ENCODE assay signal across 22 mouse cellular contexts in the genomic region with DNA sequence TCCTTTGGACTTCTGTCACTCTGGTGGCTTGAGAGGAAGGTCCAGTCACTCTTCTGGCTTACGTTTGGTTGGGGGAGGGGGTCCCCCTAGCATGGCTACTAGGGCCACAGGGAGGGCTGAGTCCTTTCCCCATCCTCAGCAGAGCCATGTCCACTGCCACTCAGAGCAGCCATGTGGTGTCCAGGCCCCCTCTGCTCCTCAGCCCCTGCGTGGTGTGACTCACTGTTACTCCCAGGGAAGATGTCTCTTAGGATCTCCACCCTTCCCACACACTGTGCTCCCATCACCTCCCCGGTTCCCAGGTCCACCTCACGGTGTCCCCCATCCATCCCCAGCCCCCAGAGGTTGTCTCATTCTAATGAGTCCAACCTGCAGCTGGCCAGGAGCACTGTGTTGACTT. TPM values are rescaled to one million over a fixed set of nuclear protein-coding genes. Genes with fewer than 3 reads are reported as not detected.
DNase-seq lines count a peak whose midpoint lies in the region; ATAC-seq and TF ChIP-seq lines count a peak whose summit lies in the region.
"Had no signal": no experiment of that assay in that cellular context is flagged by ENCODE, and none has a peak within 500 bp of the region (broad histone marks: within the 10 kb centered on the region; RNA-seq: fewer than 3 reads in every experiment).

No protein-coding gene starts in this region.

- no peak for TF ChIP-seq CTCF in liver, postnatal 0 days (IDR thresholded peaks at IDR 0.05; ENCODE audit: low read depth)

- no peak overlapping the region for H3K9ac ChIP-seq in hindbrain, embryonic 15.5 days
- no peak overlapping the region for H3K9ac ChIP-seq in hindbrain, embryonic 14.5 days
- H3K9ac ChIP-seq in liver, embryonic 12.5 days = no peak overlapping the region
- no peak overlapping the region for H3K9ac ChIP-seq in liver, postnatal 0 days (replicated peaks)
- no peak overlapping the region for H3K9ac ChIP-seq in intestine, embryonic 16.5 days (ENCODE audit: low read depth, low read length)
- no peak overlapping the region for H3K9ac ChIP-seq in stomach, embryonic 15.5 days
- H3K9ac ChIP-seq: liver, embryonic 13.5 days; lung, embryonic 15.5 days; midbrain, embryonic 13.5 days; neural tube, embryonic 15.5 days had no signal

- H3K27me3 ChIP-seq in hindbrain, embryonic 15.5 days = no peaks in the 10 kb centered on the region
- H3K27me3 ChIP-seq in hindbrain, embryonic 14.5 days (ENCODE audit: control insufficient read depth, insufficient read depth, low read length) = no peaks in the 10 kb centered on the region
- peaks cover 32% of the 10 kb centered on the region for H3K27me3 ChIP-seq in liver, embryonic 12.5 days (replicated peaks)
- H3K27me3 ChIP-seq in liver, postnatal 0 days (ENCODE audit: insufficient read depth, low read length) = no peaks in the 10 kb centered on the region
- no peaks in the 10 kb centered on the region for H3K27me3 ChIP-seq in intestine, embryonic 16.5 days (replicated peaks; ENCODE audit: control insufficient read depth, insufficient read depth, low read length)
- H3K27me3 ChIP-seq in stomach, embryonic 15.5 days (replicated peaks) = no peaks in the 10 kb centered on the region
- H3K27me3 ChIP-seq: liver, embryonic 13.5 days; neural tube, embryonic 15.5 days had no signal

- H3K4me1 ChIP-seq in hindbrain, embryonic 15.5 days (replicated peaks) = peaks cover 11% of the 10 kb centered on the region
- peaks cover 13% of the 10 kb centered on the region; the same call in 1 of the 2 replicates for H3K4me1 ChIP-seq in hindbrain, embryonic 14.5 days (replicated peaks; ENCODE audit: control insufficient read depth, insufficient read depth, low read length)
- peaks cover 3% of the 10 kb centered on the region; the same call in 1 of the 2 replicates for H3K4me1 ChIP-seq in liver, embryonic 12.5 days
- H3K4me1 ChIP-seq in liver, postnatal 0 days (ENCODE audit: insufficient read depth) = 0 out of 2 replicates have a peak, but pooled peaks cover 3% of the 10 kb centered on the region
- H3K4me1 ChIP-seq in intestine, embryonic 16.5 days (ENCODE audit: control insufficient read depth, insufficient read depth, low read length) = peaks cover 8% of the 10 kb centered on the region
- peaks cover 18% of the 10 kb centered on the region for H3K4me1 ChIP-seq in stomach, embryonic 15.5 days
- H3K4me1 ChIP-seq: liver, embryonic 13.5 days had no signal

- no peak overlapping the region for H3K4me2 ChIP-seq in hindbrain, embryonic 15.5 days
- H3K4me2 ChIP-seq in hindbrain, embryonic 14.5 days (replicated peaks) = no peak overlapping the region
- peak overlapping the region; percentile 13; the same call in 1 of the 2 replicates for H3K4me2 ChIP-seq in liver, embryonic 12.5 days
- no peak overlapping the region for H3K4me2 ChIP-seq in liver, postnatal 0 days (ENCODE audit: low read depth, low read length)
- H3K4me2 ChIP-seq in intestine, embryonic 16.5 days (ENCODE audit: low read depth, low read length) = no peak overlapping the region
- H3K4me2 ChIP-seq in stomach, embryonic 15.5 days = no peak overlapping the region
- H3K4me2 ChIP-seq: liver, embryonic 13.5 days; lung, embryonic 15.5 days; midbrain, embryonic 13.5 days; neural tube, embryonic 15.5 days had no signal

- DNase-seq in hindbrain, embryonic 14.5 days (ENCODE audit: low spot score) = no peak
- no peak for DNase-seq in liver, postnatal 0 days
- DNase-seq in frontal cortex, adult 2 months (ENCODE audit: extremely low spot score in 1 of 2, low spot score in 1 of 2) = no peak
- DNase-seq: adrenal gland, postnatal 36 days; cerebellum, adult 18-20 months; cerebellum, postnatal 25 days; gastrocnemius, postnatal 25 days; kidney, postnatal 36 days; left cerebral cortex, postnatal 4 days; liver, embryonic 13.5 days; right cerebral cortex, postnatal 25 days had no signal

- no peak for TF ChIP-seq EP300 in liver, postnatal 0 days (IDR thresholded peaks at IDR 0.05; ENCODE audit: low read depth)

- no peak overlapping the region for H3K27ac ChIP-seq in hindbrain, embryonic 15.5 days (replicated peaks)
- no peak overlapping the region for H3K27ac ChIP-seq in hindbrain, embryonic 14.5 days
- H3K27ac ChIP-seq in liver, embryonic 12.5 days = no peak overlapping the region
- H3K27ac ChIP-seq in liver, postnatal 0 days (ENCODE audit: low read depth) = no peak overlapping the region
- no peak overlapping the region for H3K27ac ChIP-seq in intestine, embryonic 16.5 days (ENCODE audit: low read length)
- no peak overlapping the region for H3K27ac ChIP-seq in stomach, embryonic 15.5 days
- H3K27ac ChIP-seq: liver, embryonic 13.5 days; lung, embryonic 15.5 days; midbrain, embryonic 13.5 days; neural tube, embryonic 15.5 days had no signal

- no peaks in the 10 kb centered on the region for H3K36me3 ChIP-seq in hindbrain, embryonic 15.5 days
- H3K36me3 ChIP-seq in hindbrain, embryonic 14.5 days (replicated peaks; ENCODE audit: control insufficient read depth, insufficient read depth) = no peaks in the 10 kb centered on the region
- H3K36me3 ChIP-seq in liver, embryonic 12.5 days = no peaks in the 10 kb centered on the region
- no peaks in the 10 kb centered on the region for H3K36me3 ChIP-seq in liver, postnatal 0 days (replicated peaks; ENCODE audit: insufficient read depth, low read length)
- H3K36me3 ChIP-seq in intestine, embryonic 16.5 days (ENCODE audit: control insufficient read depth, insufficient read depth, low read length) = no peaks in the 10 kb centered on the region
- no peaks in the 10 kb centered on the region for H3K36me3 ChIP-seq in stomach, embryonic 15.5 days
- H3K36me3 ChIP-seq: liver, embryonic 13.5 days; lung, embryonic 15.5 days; midbrain, embryonic 13.5 days; neural tube, embryonic 15.5 days had no signal

- no peak overlapping the region for H3K4me3 ChIP-seq in hindbrain, embryonic 15.5 days
- no peak overlapping the region for H3K4me3 ChIP-seq in hindbrain, embryonic 14.5 days (replicated peaks; ENCODE audit: low read length)
- no peak overlapping the region for H3K4me3 ChIP-seq in liver, embryonic 12.5 days
- H3K4me3 ChIP-seq in liver, postnatal 0 days (ENCODE audit: low read depth, low read length) = no peak overlapping the region
- H3K4me3 ChIP-seq in intestine, embryonic 16.5 days (ENCODE audit: low read length) = no peak overlapping the region
- no peak overlapping the region for H3K4me3 ChIP-seq in stomach, embryonic 15.5 days (replicated peaks)
- H3K4me3 ChIP-seq: liver, embryonic 13.5 days; lung, embryonic 15.5 days; midbrain, embryonic 13.5 days; myocyte; neural tube, embryonic 15.5 days had no signal

- ATAC-seq in hindbrain, embryonic 15.5 days (ENCODE audit: low FRiP score, low read depth) = 0 out of 2 replicates have a peak, but pooled peaks have one; percentile 27
- ATAC-seq in hindbrain, embryonic 14.5 days (ENCODE audit: low FRiP score) = no peak
- no peak; the same call in 1 of the 2 replicates for ATAC-seq in liver, embryonic 12.5 days
- ATAC-seq in liver, postnatal 0 days = no peak
- ATAC-seq in intestine, embryonic 16.5 days = 0 out of 2 replicates have a peak, but pooled peaks have one; percentile 24
- ATAC-seq in stomach, embryonic 15.5 days (ENCODE audit: insufficient read depth, low FRiP score, low read depth) = peak; percentile 23; the same call in 1 of the 2 replicates

- no peaks in the 10 kb centered on the region for H3K9me3 ChIP-seq in hindbrain, embryonic 15.5 days
- no peaks in the 10 kb centered on the region for H3K9me3 ChIP-seq in hindbrain, embryonic 14.5 days (ENCODE audit: control insufficient read depth, low read length)
- no peaks in the 10 kb centered on the region for H3K9me3 ChIP-seq in liver, embryonic 12.5 days (replicated peaks)
- no peaks in the 10 kb centered on the region for H3K9me3 ChIP-seq in liver, postnatal 0 days (ENCODE audit: low read length)
- H3K9me3 ChIP-seq in intestine, embryonic 16.5 days (ENCODE audit: control insufficient read depth, low read length) = no peaks in the 10 kb centered on the region
- H3K9me3 ChIP-seq in stomach, embryonic 15.5 days = no peaks in the 10 kb centered on the region
- H3K9me3 ChIP-seq: liver, embryonic 13.5 days; lung, embryonic 15.5 days; midbrain, embryonic 13.5 days; neural tube, embryonic 15.5 days had no signal

- 78% methylated on average over 4 of the region's 4 CpGs for WGBS in hindbrain, embryonic 15.5 days
- 77% methylated on average over 4 of the region's 4 CpGs for WGBS in hindbrain, embryonic 14.5 days
- 44% methylated on average over 4 of the region's 4 CpGs for WGBS in liver, embryonic 12.5 days (ENCODE audit: insufficient replicate concordance)
- 57% methylated on average over 4 of the region's 4 CpGs for WGBS in liver, postnatal 0 days (ENCODE audit: insufficient replicate concordance)
- 68% methylated on average over 4 of the region's 4 CpGs for WGBS in intestine, embryonic 16.5 days
- WGBS in stomach, embryonic 15.5 days = 72% methylated on average over 4 of the region's 4 CpGs

RNA-seq across cellular contexts. Expression of a gene that starts 24.4 kb away (rescaled TPM):
- polyA plus RNA-seq in hindbrain, embryonic 15.5 days (2015; fragmentation: Nextera tagmentation; extraction: Ambion mirVana) = 4.9 and 6.2 TPM in 2 replicates
- 6.7 and 8.7 TPM in 2 replicates for polyA plus RNA-seq in hindbrain, embryonic 14.5 days (2014; fragmentation: Nextera tagmentation; extraction: Ambion mirVana)
- polyA plus RNA-seq in liver, embryonic 12.5 days (2016; fragmentation: Nextera tagmentation; extraction: Ambion mirVana) = 0.04 TPM in 1 of 2 replicates, not detected in the other
- not detected in 2 replicates for polyA plus RNA-seq in liver, postnatal 0 days (2015; fragmentation: Nextera tagmentation; extraction: Ambion mirVana)
- polyA plus RNA-seq in intestine, embryonic 16.5 days (2015; fragmentation: Nextera tagmentation; extraction: Ambion mirVana) = 0.04 TPM in 1 of 2 replicates, not detected in the other
- 0.04 and 0.09 TPM in 2 replicates for polyA plus RNA-seq in stomach, embryonic 15.5 days (2015; fragmentation: Nextera tagmentation; extraction: Ambion mirVana)
- 0.36 and 0.38 TPM in 2 replicates for polyA plus RNA-seq in frontal cortex, adult 2 months (2012; rRNA removed)
- polyA plus RNA-seq: C2C12; intestine, embryonic 14.5 days; liver, embryonic 13.5 days; myocyte; spleen, adult 2 months had no signal

Comparison
In these comparisons a context has a peak if more than half of its experiments do, and no peak if none do; other contexts are left out.
1. ATAC-seq: peak in hindbrain, embryonic 15.5 days (single experiment), intestine, embryonic 16.5 days (single experiment) and stomach, embryonic 15.5 days (single experiment); none in hindbrain, embryonic 14.5 days (single experiment), liver, embryonic 12.5 days (single experiment) and liver, postnatal 0 days (single experiment).